Mouse (Mus musculus): ENCODE measurements around the gene Mrps22.

DNA sequence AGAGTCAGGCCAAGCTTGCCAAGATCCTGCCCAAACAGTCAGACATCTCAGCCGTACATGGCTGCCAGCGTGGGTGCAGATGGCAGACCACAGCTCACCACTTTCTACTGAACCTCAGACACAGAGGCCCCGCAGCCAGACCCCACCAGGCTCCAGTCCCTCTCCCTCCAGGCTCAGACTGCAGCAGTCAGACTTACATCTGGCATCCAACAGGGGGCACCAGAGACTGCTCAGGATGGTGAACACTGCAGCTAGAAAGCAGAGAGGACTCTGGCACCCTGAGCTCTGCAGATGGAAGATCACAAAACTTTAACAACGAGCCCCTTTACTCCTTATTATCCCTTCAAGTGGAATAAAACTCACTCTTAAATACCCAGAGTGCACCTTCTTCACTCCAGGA lies 44.3 kb upstream of the Mrps22 start:
- TF ChIP-seq CTCF (IDR thresholded peaks at IDR 0.05; ENCODE audit: low read depth, low read length): peak; percentile 20; the same call in 1 of the 2 replicates
- no peak for TF ChIP-seq POLR2A (IDR thresholded peaks at IDR 0.05; ENCODE audit: borderline replicate concordance, low read depth, low read length)

Measured in bone marrow macrophage, adult 2 months (primary cell).